Mouse (Mus musculus) small intestine, adult 2 months (tissue): ENCODE results near the gene Papss1. TPM values are rescaled to one million over a fixed set of nuclear protein-coding genes. Genes with fewer than 3 reads are reported as not detected.

Experiments used
- H3K27ac ChIP-seq: fragments of 200-500 bp; 2 replicates; pipeline ENCODE4 v1.5.1; 2012; ENCODE audit warnings: low read depth, low read length, control low read depth, inconsistent platforms; ENCODE audit not compliant: insufficient read depth
- H3K27me3 ChIP-seq: fragments of 200-500 bp; 2 replicates; pipeline ENCODE4 v1.6.1; 2012; ENCODE audit warnings: mild to moderate bottlenecking, moderate library complexity, low read length, inconsistent platforms; ENCODE audit not compliant: control insufficient read depth, insufficient read depth
- H3K36me3 ChIP-seq: fragments of 200-500 bp; 2 replicates; pipeline ENCODE4 v1.6.1; 2012; ENCODE audit warnings: mild to moderate bottlenecking, low read length, control low read depth, inconsistent platforms; ENCODE audit not compliant: control insufficient read depth, insufficient read depth
- H3K4me1 ChIP-seq: fragments of 200-500 bp; 2 replicates; pipeline ENCODE4 v1.6.1; 2012; ENCODE audit warnings: low read length, inconsistent platforms, mixed read lengths; ENCODE audit not compliant: control insufficient read depth, insufficient read depth, insufficient read length
- H3K4me3 ChIP-seq: fragments of 200-500 bp; 2 replicates; pipeline ENCODE4 v1.5.1; 2012; ENCODE audit warnings: low read depth, mild to moderate bottlenecking, control low read depth, inconsistent platforms, low read length, moderate library complexity
- CTCF ChIP-seq: fragments of 200-500 bp; IDR thresholded peaks from 2 replicates; pipeline ENCODE4 v1.5.1; 2012; ENCODE audit warnings: low read depth, mild to moderate bottlenecking, control low read depth, inconsistent platforms, low read length, moderate library complexity, mixed read lengths; ENCODE audit not compliant: insufficient replicate concordance, insufficient read length; ENCODE audit errors: extremely low read depth
- POLR2A ChIP-seq: fragments of 200-500 bp; IDR thresholded peaks from 2 replicates; pipeline ENCODE4 v1.6.1; 2012; ENCODE audit warnings: low read depth, mild to moderate bottlenecking, control low read depth, inconsistent platforms, low read length, moderate library complexity
- WGBS: fragments of 180-500 bp; shearing (Covaris S2); methylation state at CpG from one replicate; pipeline ENCODE4 v1.1.7; 2018; 5-methylcytosine and 5-hydroxymethylcytosine counted together
- polyA plus RNA-seq: library from polyadenylated mRNA; depleted of rRNA; stranded (reverse); fragments of >200 nt; gene quantifications from 2 replicates; pipeline ENCODE4 v1.2.3, GENCODE M21; 2012

The Papss1 gene
- polyA plus RNA-seq, 1 experiment: 44.8 TPM

- no peak overlapping the region for H3K27ac ChIP-seq
- no peaks in the 10 kb centered on the region for H3K4me1 ChIP-seq
- H3K36me3 ChIP-seq: no peaks in the 10 kb centered on the region
- TF ChIP-seq CTCF (no peak), POLR2A (no peak)
- H3K27me3 ChIP-seq: no peaks in the 10 kb centered on the region
- H3K4me3 ChIP-seq: no peak overlapping the region
- WGBS: 53% methylated on average over 6 of the region's 6 CpGs
These were observed 91.5 kb downstream of the Papss1 start for GRCm38 (mm10) chr3:131656032-131656431.

GRCm38 (mm10) chr3:131660126-131660525 lies 95.6 kb downstream of the Papss1 start:
- Histone ChIP-seq H3K4me1 (no peaks in the 10 kb centered on the region), H3K27ac (no peak overlapping the region), H3K27me3 (no peaks in the 10 kb centered on the region), H3K4me3 (no peak overlapping the region), H3K36me3 (no peaks in the 10 kb centered on the region)
- no peak for TF ChIP-seq POLR2A
- no peak for TF ChIP-seq CTCF

GRCm38 (mm10) chr3:131660629-131661028 lies 96.1 kb downstream of the Papss1 start:
- Histone ChIP-seq H3K4me3 (no peak overlapping the region), H3K4me1 (no peaks in the 10 kb centered on the region), H3K27ac (no peak overlapping the region), H3K36me3 (no peaks in the 10 kb centered on the region), H3K27me3 (no peaks in the 10 kb centered on the region)
- TF ChIP-seq CTCF (no peak), POLR2A (no peak)
- 78% methylated on average over 4 of the region's 4 CpGs for WGBS

GRCm38 (mm10) chr3:131662589-131663148 lies 98.1 kb downstream of the Papss1 start:
- no peaks in the 10 kb centered on the region for H3K36me3 ChIP-seq
- 54% methylated on average over 5 of the region's 5 CpGs for WGBS
- no peak for TF ChIP-seq POLR2A
- TF ChIP-seq CTCF: no peak
- H3K4me1 ChIP-seq: no peaks in the 10 kb centered on the region
- H3K4me3 ChIP-seq: no peak overlapping the region
- H3K27me3 ChIP-seq: no peaks in the 10 kb centered on the region
- H3K27ac ChIP-seq: no peak overlapping the region

- no peaks in the 10 kb centered on the region for H3K27me3 ChIP-seq
- H3K27ac ChIP-seq: no peak overlapping the region
- TF ChIP-seq CTCF (no peak), POLR2A (no peak)
- H3K36me3 ChIP-seq: no peaks in the 10 kb centered on the region
- no peak overlapping the region for H3K4me3 ChIP-seq
- 75% methylated on average over 1 of the region's 1 CpGs for WGBS
- H3K4me1 ChIP-seq: no peaks in the 10 kb centered on the region
These were observed 105.3 kb downstream of the Papss1 start for GRCm38 (mm10) chr3:131669910-131670309.

GRCm38 (mm10) chr3:131686106-131686505 lies 121.5 kb downstream of the Papss1 start:
- H3K4me1 ChIP-seq: no peaks in the 10 kb centered on the region
- no peak overlapping the region for H3K4me3 ChIP-seq
- H3K27ac ChIP-seq: no peak overlapping the region
- H3K27me3 ChIP-seq: no peaks in the 10 kb centered on the region
- TF ChIP-seq CTCF: no peak
- TF ChIP-seq POLR2A: no peak
- WGBS: 83% methylated on average over 12 of the region's 12 CpGs
- no peaks in the 10 kb centered on the region for H3K36me3 ChIP-seq

GRCm38 (mm10) chr3:131689949-131690348 lies 125.4 kb downstream of the Papss1 start:
- no peak for TF ChIP-seq POLR2A
- TF ChIP-seq CTCF: no peak
- no peak overlapping the region for H3K4me3 ChIP-seq
- no peaks in the 10 kb centered on the region for H3K27me3 ChIP-seq
- no peaks in the 10 kb centered on the region for H3K36me3 ChIP-seq
- no peak overlapping the region for H3K27ac ChIP-seq
- no peaks in the 10 kb centered on the region for H3K4me1 ChIP-seq
- 87% methylated on average over 11 of the region's 11 CpGs for WGBS
